Mouse (Mus musculus): ENCODE measurements around the gene Aftph.

- TF ChIP-seq CTCF (IDR thresholded peaks at IDR 0.05; ENCODE audit: extremely low read depth, insufficient read depth, insufficient read length, insufficient replicate concordance) = no peak
- TF ChIP-seq POLR2A (IDR thresholded peaks at IDR 0.05; ENCODE audit: low read depth, low read length) = no peak
Observed at GRCm38 (mm10) chr11:20788070-20788469, 46.7 kb upstream of the Aftph start.
